Mouse (Mus musculus) olfactory bulb, adult 2 months (tissue): ENCODE results near the gene 4930548H24Rik.
A peak's percentile ranks its signal among the peaks of the same experiment; 100 is the strongest.

Source experiments
- CTCF ChIP-seq: fragments of 200-500 bp; IDR thresholded peaks from 2 replicates; pipeline ENCODE4 v1.5.1; 2012; ENCODE audit warnings: low read depth, mild to moderate bottlenecking, low read length, moderate library complexity; ENCODE audit not compliant: insufficient read depth
- POLR2A ChIP-seq: fragments of 200-500 bp; IDR thresholded peaks from 2 replicates; pipeline ENCODE4 v1.6.1; 2012; ENCODE audit warnings: mild to moderate bottlenecking, low read depth, low read length, moderate library complexity; ENCODE audit not compliant: insufficient read depth

DNA sequence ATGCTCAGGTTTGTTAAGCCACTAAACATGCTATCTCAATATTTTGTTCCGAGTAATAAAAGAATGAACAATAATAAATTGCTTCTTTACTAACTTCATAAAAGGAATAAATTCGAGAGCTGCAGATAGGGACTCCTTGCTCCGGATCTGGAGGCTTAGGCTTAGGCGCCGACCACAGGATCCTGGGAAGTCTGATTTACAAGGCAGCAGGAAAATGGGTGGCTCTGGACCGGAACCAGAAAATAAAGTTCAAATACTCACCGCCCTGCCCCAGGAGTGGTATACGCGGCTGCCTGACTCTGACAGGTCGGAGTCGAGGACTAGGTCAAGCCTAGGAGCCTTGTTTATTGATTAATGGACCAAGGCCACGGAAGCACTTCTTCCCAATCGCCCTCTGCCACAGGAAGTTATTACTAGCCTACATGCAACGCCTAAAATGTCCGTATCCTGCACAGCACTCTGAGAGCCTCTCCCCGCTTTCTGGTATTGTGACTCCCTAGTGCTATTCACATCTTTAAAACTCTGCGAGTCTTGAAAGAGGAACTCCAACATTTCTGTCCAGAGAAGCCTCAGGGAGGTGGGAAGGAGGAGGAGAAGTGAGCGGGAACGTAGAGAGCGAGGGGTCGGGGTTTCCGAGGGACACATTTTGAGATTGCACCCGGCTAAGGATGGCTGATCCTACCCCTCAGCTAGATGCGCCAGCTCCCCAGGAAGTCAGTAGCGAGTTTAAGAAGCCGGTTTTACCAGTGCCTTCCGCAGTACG lies 41.0 kb downstream of the 4930548H24Rik start, which contains the start of gene Slc4a1ap:
- TF ChIP-seq POLR2A, result 0 out of 2 replicates have a peak, but pooled peaks have one; percentile 40
- TF ChIP-seq CTCF, result no peak
